Mouse (Mus musculus) lung, postnatal 36 days (tissue): ENCODE measurements around the gene Nat8f2.
A peak's percentile ranks its signal among the peaks of the same experiment; 100 is the strongest.
"Not testable (repeated sequence)": the region's sequence is repeated elsewhere in the genome, so short reads cannot be mapped to it uniquely, and the experiment has no call there.

Source experiments
- DNase-seq: peaks from one replicate; pipeline ENCODE4 v3.0.0; 2022; ENCODE audit warnings: mixed read lengths

Nat8f2 gene

DNA sequence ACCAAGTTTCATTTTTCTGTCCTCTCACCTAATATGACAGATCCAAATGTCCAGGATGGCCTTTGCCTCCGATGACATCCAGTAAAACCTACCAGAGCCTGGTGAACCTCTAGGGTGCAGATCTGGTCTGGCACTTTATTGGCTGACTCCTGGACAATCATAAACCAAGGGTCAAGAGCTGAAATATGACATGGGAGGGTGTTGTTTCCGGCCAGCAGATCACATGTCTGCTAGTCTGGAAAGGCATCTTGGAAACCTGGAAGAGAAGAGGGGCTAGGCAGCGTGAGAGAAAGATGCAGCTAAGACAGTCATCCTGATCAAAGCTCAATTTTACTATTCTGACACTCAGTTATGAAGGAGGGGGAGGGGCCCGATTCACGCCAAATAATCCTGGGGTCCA, at the start of gene Nat8f2:
Gene Nat8f2, minus strand, starts transcription at position 153 of the 400 bp plus-strand sequence.
- not testable (repeated sequence) for DNase-seq

DNA sequence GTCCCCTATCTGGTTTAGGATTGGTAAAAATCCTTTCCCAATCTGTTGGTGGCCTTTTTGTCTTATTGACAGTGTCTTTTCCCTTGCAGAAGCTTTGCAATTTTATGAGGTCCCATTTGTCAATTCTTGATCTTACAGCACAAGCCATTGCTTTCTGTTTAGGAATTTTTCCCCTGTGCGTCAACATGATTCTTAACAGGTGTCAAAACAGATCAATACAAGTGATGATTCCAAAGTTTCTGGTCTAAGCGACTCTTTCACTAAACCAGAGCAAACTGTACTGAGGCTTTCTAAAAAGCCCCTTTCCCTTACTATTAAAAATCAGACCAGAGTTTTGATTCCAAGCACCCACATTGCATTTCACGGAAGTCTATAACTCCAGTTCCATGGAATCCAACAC, 49.4 kb upstream of the Nat8f2 start:
- not testable (repeated sequence) for DNase-seq

DNA sequence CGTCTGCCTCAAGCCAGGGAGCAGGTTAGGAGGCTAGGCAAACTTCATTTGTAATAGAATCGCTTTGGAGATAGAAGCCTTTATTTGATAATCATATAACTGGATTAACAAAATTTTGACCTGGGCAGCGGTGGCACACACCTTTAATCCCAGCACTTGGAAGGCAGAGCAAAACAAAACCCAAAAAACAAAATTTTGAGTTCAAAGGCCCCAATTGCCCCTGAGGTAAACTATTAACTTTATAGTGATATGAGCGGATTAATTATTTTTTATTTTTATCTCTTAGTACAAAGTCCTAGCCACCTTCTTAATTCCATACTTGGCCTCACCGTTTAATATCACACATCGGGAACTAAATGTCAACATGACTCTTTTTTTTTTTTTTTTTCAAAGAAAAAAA, 47.6 kb upstream of the Nat8f2 start:
- DNase-seq, result no peak

DNA sequence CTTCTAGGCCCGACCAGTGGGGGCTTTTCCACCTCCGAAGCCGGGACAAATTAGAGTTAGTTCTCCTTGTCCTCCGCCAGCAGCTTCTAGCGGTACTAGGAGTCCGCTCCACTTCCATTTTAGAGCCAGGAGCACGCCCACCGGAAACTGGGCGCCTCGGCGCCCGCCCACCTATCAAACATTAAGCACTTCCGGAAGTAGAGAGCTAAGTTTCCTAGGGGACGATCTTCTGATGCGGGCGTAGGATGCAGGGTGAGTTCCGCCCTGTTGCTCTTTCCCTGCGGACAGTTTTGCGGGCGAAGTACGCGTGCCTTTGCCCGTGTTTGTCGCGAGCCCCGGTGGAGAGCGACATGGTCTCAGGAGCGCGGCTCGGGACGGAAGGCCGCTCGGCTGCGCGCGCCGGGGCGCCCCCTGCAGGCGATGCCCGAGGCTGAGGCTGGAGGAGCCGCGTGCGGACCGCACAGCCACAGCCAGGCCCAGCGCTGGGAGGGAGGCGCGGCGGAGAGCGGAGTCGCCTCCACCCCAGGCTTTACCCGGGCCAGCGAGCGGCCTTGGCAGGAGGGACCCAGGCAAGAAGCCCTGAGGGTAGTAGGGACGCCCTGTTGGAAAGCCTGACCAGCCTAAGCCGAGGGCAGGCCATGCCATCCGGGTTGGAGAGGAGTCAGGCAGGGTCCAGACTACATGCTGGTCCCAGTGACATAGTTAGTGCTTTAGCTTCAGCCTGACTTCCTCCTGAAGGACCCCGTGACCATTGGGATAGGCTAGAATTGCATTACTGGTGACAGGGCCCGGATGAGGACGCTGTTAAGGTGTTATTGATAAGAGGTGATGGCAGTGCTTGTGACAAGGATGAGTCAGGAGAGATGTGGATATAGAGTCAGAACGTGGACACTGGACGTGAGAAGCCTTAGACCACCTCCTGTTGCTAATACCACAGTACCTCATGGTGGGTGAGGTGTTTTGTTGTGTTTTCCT, 46.9 kb upstream of the Nat8f2 start, which contains the start of gene Nat8f1:
Gene Nat8f1, minus strand, starts transcription at position 149 of the 975 bp plus-strand sequence.
- DNase-seq, result peak; percentile 97

GRCm38 (mm10) chr6:85915141-85915538, 46.2 kb upstream of the Nat8f2 start:
- no peak for DNase-seq

- DNase-seq, result peak; percentile 45
These were observed 42.6 kb upstream of the Nat8f2 start, which contains the start of gene Tprkb for GRCm38 (mm10) chr6:85911587-85911986. Tprkb (plus strand) TSS chr6:85911865.

GRCm38 (mm10) chr6:85909704-85910103, 40.7 kb upstream of the Nat8f2 start:
- DNase-seq, result no peak

GRCm38 (mm10) chr6:85908341-85908740, 39.4 kb upstream of the Nat8f2 start:
- no peak for DNase-seq

DNA sequence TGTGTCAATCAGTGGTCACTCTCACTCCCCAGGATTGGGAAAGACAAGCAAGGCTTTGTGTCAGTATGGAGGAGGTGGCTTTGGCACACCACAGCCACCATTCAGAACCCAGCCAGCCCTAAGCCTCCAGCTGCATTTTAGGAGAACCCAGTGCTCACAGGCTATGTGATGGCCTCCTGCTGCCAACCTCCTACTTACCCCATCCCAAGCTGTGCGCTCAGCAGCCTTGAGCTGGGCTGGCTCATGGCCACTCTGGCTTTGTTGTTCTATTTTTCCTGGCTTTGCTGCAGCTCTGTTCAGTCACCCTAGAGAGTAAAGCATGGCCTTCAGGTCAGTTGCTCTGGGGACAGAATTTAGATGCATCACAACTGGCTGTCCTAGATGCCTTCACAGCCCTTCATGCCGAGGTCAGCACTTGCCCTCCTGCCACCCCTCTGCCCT, 38.0 kb upstream of the Nat8f2 start:
- DNase-seq, result not testable (repeated sequence)

DNA sequence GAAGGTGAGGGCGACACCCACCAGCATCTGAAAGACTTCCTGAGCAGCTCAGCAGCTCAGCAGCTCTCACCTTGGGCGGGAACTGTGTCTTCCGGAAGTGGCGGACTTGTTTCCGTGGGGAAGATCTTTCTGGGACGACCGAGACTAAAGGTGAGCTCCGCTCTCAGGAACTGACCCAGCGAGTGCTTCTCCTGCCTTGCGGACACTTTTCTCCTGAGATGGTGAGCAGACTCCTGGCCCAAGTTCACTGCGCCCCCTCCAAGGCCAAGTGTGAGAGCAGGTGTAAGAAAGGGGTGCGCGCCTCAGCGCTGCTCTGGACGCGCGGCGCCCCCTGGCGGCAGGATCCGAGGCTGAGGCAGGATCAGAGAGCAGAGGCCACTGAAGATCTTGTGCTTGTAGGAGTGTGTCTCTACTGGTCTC, 35.7 kb upstream of the Nat8f2 start, which contains the start of gene Nat8f4:
Gene Nat8f4, minus strand, starts transcription at position 243 of the 420 bp plus-strand sequence.
- DNase-seq, result peak; percentile 88

- DNase-seq, result no peak
These were observed 33.3 kb upstream of the Nat8f2 start for GRCm38 (mm10) chr6:85902303-85902702.

- DNase-seq, result not testable (repeated sequence)
These were observed 29.9 kb upstream of the Nat8f2 start for GRCm38 (mm10) chr6:85898596-85899475.

DNA sequence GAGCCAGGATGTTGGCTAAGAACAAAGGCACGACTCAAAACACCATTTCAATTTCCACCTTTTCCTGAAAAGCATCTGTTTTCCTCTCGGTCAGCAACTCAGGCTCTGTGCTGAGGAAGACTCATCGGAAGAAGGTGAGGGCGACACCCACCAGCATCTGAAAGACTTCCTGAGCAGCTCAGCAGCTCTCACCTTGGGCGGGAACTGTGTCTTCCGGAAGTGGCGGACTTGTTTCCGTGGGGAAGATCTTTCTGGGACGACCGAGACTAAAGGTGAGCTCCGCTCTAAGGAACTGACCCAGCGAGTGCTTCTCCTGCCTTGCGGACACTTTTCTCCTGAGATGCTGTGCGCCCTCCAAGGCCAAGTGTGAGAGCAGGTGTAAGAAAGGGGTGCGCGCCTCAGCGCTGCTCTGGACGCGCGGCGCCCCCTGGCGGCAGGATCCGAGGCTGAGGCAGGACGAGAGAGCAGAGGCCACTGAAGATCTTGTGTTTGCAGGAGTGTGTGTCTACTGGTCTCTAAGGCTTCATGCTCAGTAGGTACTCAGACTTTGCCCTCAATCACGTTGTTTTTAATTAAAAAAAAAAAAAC, 26.2 kb upstream of the Nat8f2 start:
- peak; percentile 38 for DNase-seq

- DNase-seq, result no peak
These were observed 20.0 kb upstream of the Nat8f2 start for GRCm38 (mm10) chr6:85888961-85889360.

- DNase-seq, result no peak
These were observed 15.4 kb upstream of the Nat8f2 start for GRCm38 (mm10) chr6:85884311-85884710.

- DNase-seq, result not testable (repeated sequence)
These were observed 14.3 kb upstream of the Nat8f2 start for GRCm38 (mm10) chr6:85883246-85883645.

- no peak for DNase-seq
These were observed 950 bp downstream of the Nat8f2 start for GRCm38 (mm10) chr6:85867726-85868690.

GRCm38 (mm10) chr6:85866995-85867394, 2.0 kb downstream of the Nat8f2 start:
- not testable (repeated sequence) for DNase-seq

- DNase-seq, result not testable (repeated sequence)
These were observed 2.8 kb downstream of the Nat8f2 start for GRCm38 (mm10) chr6:85866166-85866565.

DNA sequence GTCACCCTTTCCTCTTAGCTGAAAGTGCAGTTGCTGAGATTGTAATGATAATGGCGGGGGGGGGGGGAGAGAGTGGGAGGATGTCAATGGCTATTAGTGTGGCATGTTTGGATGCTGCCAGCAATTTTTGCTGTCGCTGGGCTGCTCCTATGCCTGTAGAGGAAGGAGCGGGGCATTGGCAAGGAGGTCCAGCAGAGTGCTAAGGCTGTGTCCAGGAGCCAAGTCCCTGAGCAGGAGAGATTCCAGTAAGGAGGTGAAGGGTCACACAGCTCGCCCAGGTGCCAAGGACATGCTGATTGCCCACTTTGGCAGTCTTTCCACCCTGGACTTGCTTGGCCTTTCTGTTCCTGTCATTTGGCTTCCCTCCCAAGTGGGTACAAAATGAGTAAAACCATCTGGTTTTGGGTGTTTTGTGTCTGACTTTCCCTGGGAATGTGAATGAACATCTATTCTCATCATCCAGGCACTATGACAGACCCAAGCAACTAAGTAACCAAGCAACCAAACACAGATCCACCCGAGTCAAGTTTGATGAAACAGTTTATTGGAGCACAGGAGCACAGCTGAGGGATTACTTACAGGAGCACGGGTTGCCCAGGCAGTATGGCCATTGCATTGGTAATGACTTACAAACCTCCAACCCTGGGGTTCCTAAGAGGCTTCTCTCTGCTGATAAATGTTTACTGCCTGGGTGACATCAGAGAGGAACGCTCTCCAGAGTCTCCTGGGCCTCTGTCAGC, 3.9 kb downstream of the Nat8f2 start:
- DNase-seq, result peak; percentile 4
